Mouse (Mus musculus) adipocyte (in vitro differentiated cells): ENCODE measurements around the gene Kirrel2.

ENCODE experiments used
- DNase-seq: peaks from one replicate; pipeline ENCODE4 v3.0.0-alpha.2; 2016; ENCODE audit warnings: low spot score

Gene Kirrel2

DNA sequence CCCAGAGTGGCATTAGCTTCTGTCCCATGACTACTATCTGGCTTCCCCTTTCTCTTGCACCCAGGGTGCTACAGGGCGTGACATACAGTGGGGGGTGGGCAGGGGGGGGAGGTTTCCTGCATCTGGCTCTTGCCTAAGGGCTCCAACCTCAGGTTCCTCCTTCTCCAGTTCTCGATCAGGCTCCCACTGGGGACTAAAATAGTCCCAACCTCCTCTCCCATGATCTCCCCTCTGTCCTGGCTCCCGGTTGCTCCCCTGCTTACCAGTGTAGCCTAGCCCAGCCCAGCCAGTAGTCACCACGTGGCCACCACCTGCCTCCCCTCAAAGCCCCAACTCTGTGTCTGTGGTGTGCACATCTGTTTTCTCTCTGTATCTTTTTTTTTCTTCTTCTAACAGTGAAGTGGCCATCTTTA lies 44.7 kb downstream of the Kirrel2 start:
- no peak for DNase-seq

DNA sequence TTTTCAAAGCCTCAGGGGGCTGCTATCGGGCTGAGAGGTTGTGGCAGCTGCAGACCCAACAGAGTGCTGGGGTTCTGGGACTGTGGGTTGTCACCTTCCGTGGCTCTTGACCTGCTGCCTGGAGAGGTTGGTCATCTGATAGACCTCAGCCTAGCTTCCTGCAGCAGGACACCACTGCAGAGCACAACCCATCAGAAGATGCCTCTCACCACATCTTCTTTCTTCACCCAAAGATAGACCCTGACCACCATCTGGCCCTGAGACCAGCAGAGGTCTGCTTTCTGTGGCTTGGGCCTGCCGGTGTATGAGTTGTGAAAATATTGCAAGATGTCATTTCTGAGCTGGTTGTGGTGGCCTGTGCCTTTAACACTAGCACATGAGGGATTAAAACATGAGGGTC lies 46.5 kb downstream of the Kirrel2 start:
- DNase-seq = no peak

DNA sequence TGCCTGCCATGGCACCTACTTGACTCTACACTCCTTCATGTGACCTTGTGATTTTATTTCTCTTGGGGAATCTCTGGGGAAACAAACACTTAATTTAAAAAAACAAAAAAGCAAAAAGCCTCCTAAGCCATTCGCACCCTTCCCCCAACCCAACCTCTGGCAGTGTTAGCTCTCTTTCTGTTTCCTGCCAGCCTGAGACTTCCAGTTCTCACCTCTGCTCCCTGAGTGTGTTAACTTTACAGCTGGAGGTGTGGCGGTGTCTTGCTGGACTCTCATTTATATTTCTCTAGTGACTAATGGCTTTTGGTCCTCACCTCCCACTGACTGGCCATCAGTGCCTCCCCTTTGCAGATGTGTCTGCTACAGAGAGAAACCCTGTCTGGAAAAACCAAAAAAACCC lies 47.7 kb downstream of the Kirrel2 start:
- DNase-seq = no peak

DNA sequence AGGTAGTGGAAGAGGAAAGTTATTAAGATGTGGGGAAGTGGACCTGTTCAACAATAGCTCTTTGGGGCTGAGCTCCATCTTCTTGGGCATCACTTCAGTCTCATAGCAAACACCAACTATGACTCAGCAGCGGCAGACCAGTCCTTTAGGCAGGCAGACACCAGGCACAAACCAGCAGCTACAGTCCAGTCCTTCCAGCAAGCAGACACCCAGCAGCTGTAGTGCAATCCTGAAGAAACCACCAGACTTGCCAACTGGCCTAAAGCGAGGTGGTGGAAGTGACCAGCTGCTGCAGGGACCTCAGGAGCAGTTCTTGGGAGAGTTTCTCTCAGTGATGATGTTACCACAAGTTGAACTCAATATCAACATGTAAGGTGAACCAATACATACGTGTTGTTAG lies 48.9 kb downstream of the Kirrel2 start:
- DNase-seq = no peak

DNA sequence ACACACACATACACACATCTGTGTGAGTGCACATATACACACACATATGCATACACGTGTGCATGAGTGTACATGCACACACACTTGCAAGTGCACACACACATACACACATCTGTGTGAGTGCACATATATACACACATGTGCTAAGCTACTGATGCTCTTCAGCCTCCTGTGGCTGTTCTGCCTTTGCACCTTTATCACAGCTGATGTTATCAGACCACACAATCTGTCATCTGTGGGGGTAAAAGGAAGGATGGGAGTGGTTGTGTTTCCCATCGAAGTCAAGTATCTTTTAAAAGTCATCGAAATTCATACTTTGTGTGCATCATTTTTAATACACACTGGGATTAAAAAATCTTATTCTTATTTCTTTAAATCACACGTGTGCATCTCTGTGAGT lies 55.1 kb downstream of the Kirrel2 start:
- DNase-seq = no peak

DNA sequence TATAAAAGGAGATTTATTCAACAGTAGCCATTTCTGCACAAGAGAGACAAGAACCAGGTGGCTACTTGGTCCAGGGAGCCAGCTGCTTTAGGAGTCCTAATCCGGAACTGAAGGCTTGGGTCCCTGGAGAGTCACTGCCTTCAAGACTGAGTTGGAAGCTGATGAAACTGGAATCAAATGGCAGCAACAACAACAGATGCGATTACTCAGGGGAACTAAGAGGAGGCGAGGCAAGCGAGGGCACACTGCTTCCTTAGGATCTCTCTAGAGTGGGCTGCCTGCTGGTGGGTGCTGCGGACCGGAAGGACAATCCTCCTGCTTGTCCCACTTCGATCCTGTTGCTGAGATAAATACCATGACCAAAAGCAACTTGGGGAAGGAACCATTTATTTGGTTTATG lies 57.8 kb downstream of the Kirrel2 start:
- DNase-seq = peak; percentile 8
